Mouse (Mus musculus) colon, adult 2 months (tissue): ENCODE measurements around the gene Foxd2. TPM values are rescaled to one million over a fixed set of nuclear protein-coding genes. Genes with fewer than 3 reads are reported as not detected.

Experiments used
- polyA plus RNA-seq: library from polyadenylated mRNA; depleted of rRNA; stranded (reverse); fragments of >200 nt; gene quantifications from 2 replicates; pipeline ENCODE4 v1.2.3, GENCODE M21; 2012; rRNA removed

Foxd2 gene
- 53.9 and 54.4 TPM in 2 replicates for polyA plus RNA-seq

DNA sequence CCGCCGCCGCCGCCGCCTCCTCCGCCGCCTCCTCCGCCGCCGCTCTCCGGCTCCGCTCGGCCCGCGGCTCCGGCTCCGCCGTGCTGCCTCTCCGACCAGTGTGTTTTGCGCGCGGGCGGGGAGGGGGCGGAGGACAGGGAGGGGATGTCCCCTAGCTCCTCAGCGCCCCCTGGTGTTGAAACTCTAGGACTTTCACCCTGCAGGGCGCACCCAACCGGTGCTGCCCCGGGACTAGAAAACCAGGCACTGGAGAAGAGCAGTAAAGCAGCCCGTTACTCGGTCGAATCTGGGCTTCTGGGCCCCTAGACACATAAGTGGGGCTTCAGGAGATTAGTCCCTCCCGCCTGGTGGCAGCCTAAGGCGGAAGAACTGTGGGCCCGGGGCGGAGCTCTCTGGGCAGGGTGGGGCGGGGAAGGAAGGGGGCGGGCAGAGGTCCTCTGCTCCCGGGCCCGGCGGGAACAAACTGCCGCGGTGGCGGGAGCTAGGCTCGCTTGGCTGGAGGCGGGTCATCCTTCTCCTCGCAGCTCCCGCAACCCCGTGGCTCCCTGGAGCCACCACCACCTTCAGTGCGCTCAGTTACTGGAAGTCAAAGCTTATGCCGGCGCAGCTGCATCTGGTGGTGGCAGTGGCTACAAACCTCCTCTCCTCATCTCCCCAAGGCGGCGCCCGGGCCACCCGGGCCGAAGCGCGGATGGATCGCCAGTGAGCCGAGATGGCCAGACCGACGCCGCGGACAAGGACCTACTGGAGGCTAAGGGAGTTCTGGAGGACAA is at the start of gene Foxd2:
TSS of gene Foxd2 (minus strand) at position 45 of the 773 bp plus-strand sequence.

GRCm38 (mm10) chr4:114925917-114926312 is 17.2 kb upstream of the Foxd2 start, which contains the start of gene Foxe3:
TSS of gene Foxe3 (minus strand) at chr4:114926013.

Other genes starting within 250 kb of the Foxd2 start
- gene Gm12830, start 87.2 kb downstream of the Foxd2 start, polyA plus RNA-seq, result not detected in 2 replicates
- gene Foxe3, start 17.1 kb upstream of the Foxd2 start, polyA plus RNA-seq, result 0.64 and 1.0 TPM in 2 replicates
- gene Cmpk1, start 78.4 kb upstream of the Foxd2 start, polyA plus RNA-seq, result 62.6 and 64.0 TPM in 2 replicates
- gene Stil, start 91.3 kb upstream of the Foxd2 start, polyA plus RNA-seq, result 1.2 and 1.6 TPM in 2 replicates
- 0.83 and 1.2 TPM in 2 replicates for gene Tal1, start 147.6 kb upstream of the Foxd2 start, polyA plus RNA-seq
- 428 and 460 TPM in 2 replicates for gene Pdzk1ip1, start 179.8 kb upstream of the Foxd2 start, polyA plus RNA-seq
- gene Cyp4x1, start 225.4 kb upstream of the Foxd2 start, polyA plus RNA-seq, result 0.19 and 0.24 TPM in 2 replicates